Mouse (Mus musculus) adrenal gland, postnatal 10 days (tissue): Measurements from ENCODE around the gene Wdr38. TPM values are rescaled to one million over a fixed set of nuclear protein-coding genes. Genes with fewer than 3 reads are reported as not detected.
A peak's percentile ranks its signal among the peaks of the same experiment; 100 is the strongest.

Experiments used
- DNase-seq: peaks from one replicate; pipeline ENCODE4 v3.0.0; 2021; ENCODE audit warnings: mixed read lengths
- long read RNA-seq, 2 experiments: library from polyadenylated mRNA; stranded (forward); transcript quantifications; one replicate each; pipeline ENCODE4 v2.0.0; 2021
- total RNA-seq, 2 experiments: library from RNA; stranded (reverse); gene quantifications; 2 replicates each; pipeline ENCODE4 v1.2.3; 2021

The Wdr38 gene
- total RNA-seq, result under 1 TPM; 0.21 to 0.27 TPM
- long read RNA-seq, experiment 1, result 0 reads
- long read RNA-seq, experiment 2, partial matches to known transcripts, result 0 of 2 reads
- long read RNA-seq, experiment 2, other reads (novel, unspliced or antisense), result 2 of 2 reads

DNA sequence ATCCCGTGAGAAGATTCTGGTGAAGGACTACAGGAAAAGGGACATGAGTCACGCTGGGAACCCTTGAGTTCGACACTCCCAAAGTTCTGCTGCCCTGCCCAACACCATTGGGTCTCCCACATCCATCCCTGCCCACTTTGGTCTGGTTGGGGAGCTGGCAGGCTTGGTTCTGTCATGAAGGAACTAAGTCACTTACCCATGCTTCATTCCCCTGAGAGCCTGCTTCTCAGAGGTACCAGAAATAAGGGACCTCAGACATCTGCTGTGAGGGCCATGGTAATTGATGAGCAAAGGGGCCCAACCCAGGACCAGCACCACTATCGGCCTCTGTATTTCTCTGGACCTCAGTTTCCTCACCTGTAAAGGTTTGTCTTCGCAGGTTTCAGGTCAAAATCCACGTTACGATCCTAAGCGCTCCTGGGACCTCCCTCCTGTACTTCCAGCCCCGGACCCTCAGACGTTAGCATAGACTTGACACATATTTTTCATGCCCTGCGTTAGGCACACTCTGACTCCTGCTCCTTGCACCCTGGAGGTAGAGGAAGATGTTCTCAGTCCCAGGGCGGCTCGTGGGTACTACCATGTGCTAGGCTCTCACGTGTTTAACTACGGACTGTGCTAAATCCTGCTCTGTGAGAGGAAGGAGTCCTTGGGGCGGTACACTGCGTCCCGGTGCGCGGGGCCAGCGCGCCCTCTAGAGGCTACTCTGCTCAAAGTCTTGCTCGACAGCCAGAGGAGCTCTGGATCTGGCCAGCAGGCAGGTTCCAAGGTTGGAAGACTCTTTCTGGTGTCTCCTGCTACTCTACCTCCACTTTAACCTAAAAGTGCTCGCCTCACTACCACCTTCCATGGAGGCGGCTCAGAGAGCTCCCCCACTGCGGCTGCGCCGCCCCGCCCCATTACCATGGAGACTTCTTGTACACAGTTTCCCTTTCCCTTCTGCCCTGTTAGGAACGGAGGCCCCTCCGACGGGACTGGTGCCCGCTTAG lies at the start of gene Wdr38:
Gene Wdr38 (plus strand): TSS at position 91 of the 989 bp plus-strand sequence.
- DNase-seq, result peak; percentile 93

DNA sequence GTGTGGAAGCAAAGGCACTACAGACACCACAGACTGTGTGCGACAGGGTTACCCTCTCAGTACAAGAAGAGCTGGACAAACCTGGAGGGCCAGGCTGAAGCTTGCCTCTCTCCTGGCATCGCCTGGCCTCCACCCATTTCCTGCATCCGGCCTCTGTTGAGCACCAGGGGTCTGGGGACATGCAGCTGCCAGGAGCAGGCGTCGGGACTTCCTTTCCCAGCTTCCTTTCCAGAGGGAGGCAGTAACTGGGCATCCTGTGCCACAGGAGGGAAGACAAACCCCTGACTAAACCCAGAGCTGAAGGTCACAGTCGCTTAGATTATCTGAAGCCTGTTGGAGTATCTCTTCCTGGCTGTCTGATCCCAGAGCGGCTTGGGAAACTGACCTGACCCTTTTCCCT lies 49.7 kb upstream of the Wdr38 start:
- DNase-seq, result peak; percentile 46

DNA sequence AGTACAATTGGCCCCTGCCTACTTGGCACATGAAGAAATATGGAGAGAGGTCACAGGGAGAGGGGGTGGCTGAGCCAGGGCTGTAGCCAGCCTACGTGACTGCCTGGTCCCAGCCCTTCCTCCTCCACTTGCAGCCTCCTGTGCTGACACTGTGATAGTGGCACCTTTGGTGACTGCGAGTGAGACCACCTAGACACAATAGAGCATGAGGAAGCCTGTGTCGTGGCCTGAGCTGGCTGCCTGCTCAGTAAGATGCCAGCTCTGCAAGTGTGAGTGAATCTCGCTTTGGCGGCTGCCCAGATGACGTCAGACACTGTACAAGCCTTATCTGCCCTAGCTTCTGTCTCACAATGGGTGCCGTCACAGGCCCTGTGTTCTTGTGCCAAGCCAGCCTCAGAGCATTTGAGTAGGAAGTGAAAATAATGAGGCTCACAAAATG lies 47.0 kb upstream of the Wdr38 start:
- peak; percentile 94 for DNase-seq

DNA sequence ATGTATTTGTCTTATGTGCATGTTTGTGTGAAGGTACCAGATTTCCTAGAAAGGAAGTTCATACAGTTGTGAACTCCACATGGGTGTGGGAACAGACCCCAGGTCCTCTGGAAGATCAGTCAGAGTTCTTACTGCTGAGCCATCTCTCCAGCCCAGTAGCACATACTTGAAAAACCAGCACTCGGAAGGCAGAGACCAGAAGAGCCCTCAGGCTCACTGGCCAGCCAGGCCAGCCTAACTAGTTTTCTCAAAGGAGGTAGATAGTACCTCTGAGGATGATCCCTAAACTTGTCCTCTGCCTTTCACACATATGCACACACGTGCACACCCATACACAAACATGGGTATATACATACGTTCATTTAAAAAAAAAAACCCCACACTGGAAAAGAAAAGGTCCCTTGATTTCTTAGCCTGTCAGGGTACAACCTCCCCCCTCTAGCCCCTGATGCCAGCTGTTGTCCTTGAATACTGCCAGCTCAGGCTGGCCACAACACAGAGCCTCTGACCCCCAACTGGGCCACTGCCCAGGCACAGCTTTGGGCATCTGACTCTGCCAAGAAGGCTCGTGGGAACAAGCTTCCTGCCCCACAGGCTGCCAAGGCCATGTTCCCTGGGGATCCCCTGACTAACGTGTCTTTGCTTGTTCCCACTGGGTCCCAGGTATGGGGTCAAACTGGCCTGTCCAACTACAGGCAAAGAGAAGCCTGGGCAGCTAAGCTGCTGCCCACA lies 44.0 kb upstream of the Wdr38 start:
- peak; percentile 90 for DNase-seq

DNA sequence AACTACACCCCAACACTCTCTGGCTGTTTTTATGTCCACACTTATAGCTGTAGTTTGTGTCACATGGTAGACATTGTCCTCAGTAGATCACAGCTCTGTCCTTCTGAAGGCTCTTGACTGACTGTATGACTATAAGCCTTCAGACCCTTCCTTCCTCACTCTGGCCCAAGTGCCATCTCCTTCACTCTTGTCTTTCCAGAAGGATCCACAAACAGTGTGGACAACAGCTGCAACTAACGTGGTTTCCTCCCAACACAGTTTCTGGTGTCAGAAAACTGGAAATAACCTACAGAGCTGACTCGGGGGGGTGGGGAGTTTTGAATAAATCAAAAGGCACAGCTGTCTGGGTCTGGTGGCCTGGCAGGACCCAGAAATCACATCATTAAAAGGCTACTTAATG lies 41.2 kb upstream of the Wdr38 start:
- no peak for DNase-seq

DNA sequence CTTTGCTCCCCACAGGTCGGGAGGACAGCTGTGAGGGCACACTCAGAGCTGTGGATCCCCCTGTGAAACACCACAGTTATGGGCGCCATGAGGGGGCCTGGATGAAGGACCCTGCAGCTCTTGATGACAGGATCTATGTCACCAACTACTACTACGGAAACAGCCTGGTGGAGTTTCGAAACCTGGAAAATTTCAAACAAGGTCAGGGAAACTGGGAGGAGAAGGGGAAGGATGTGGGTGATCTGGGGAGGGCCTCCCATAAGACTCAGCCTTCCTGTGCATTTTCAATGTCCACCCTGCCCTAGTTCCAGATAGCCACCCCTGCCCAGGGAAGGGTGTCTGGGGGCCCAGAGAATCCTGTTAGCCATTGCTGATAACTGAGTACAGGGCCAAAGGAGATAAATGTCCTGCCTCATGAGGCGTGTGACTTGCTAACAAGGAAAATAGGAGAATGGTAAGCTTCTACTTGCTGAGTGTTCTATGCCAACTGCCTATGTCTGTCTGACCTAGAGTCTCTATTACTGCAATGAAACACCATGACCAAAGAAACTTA lies 39.5 kb upstream of the Wdr38 start:
- no peak for DNase-seq

DNA sequence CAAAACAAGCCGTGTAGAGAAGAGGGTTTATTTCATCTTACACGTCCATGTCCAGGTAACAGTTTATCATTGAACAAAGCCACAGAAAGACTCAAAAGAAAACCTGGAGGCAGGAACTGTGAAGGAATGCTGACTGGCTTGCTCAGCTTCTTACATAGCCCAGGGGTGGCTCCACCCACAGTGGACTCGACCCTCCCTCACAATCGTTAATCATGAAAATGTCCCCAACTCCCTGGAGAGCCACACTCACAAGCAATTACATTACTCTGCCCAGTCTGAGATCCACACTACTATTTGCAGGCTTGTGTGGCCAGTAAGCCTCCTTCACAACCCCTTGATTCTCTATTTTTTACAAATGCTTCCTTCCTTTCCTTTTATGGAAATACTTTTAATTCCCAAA lies 33.1 kb upstream of the Wdr38 start:
- DNase-seq, result no peak

DNA sequence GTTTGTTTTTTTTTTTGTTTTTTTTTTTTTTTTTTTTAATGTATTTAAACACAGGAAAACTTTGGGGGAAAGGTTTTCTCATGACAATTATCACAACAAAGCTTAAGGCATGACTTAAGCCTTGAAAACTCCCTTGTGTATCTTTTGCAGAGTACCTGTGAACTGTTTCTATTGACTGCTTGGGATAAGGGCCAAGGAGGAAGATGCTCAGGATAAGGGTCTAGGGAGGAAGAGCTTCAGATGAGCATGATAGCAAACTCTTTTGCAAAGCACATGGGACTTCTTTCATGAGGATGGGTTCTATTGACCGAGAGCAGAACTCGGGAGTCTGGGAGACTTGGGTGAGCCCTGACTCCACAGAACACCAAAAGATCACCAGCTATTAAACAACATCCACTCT lies 27.6 kb upstream of the Wdr38 start:
- DNase-seq, result no peak

DNA sequence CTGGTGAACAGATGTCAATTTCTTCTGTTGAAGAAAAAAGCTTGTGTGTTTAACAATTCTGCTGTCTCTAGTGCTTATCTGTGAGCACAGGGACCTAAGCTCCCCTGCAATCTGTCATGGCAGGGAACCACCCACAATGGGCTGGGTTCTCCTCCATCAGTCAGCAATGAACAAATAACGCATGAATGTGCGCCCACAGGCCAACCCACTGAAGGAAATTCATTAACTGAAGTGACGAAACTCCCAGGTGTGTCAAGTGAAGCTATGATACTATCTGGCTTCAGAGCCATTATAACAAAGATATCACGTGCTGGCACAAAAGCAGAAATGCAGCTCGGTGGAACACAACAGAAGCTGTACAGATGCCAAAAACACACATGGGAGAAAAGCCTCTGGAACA lies 27.2 kb upstream of the Wdr38 start:
- DNase-seq, result no peak

DNA sequence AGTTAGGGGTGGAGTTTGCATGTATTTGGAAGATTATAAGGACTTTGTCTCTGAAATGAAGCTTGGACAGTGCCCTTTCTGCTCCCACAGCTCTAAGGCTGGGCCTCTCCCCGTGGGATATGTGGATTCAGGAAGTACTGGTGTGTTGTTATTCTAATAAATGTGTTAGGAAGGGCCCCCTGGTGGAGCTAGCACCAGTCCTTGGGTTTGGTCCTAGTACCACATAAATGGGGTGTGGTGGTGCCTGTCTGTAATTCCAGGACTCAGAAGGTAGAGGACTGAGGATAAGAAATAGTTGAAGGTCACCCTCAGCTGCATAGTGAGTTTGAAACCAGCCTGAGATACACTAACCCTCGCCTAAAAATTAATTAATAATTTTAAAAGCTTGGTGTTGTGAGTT lies 24.1 kb upstream of the Wdr38 start:
- DNase-seq, result no peak

DNA sequence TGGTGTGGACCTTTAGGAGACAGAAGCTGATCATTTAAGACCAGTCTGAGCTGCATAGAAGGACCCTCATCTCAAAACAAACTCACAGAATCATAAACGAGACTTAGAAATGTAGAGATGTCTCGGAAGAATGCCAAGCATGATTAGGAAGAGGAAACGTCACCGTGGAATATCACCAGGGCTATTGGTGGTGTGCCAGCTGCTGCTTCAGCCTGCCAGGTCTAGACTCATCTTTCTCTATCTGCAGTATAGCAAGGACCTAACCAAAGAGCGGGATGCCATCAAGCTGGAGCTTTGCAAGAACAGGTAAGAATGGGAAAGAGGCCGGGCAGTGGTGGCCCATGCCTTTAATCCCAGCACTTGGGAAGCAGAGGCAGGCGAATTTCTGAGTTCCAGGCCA lies 23.6 kb upstream of the Wdr38 start:
- DNase-seq, result peak; percentile 68

DNA sequence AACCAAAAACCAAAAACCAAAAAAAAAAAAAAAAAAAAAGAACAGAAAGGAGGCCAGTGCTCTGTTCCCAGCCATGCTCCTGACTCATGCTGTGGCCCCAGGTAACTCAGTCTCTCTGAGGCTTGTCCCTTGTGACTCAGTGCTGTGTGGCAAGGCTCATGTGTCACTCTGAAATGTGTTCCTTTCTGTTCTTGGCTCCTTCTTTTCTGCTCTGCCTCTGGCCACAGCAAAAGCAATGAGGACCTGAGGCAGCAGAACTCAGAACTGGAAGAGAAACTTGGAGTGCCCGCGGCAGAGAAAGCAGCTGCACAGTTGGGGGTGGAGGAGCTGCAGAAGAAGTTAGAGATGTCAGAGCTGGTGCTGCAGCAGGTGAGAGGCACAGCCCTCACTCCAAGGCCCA lies 23.1 kb upstream of the Wdr38 start:
- no peak for DNase-seq

DNA sequence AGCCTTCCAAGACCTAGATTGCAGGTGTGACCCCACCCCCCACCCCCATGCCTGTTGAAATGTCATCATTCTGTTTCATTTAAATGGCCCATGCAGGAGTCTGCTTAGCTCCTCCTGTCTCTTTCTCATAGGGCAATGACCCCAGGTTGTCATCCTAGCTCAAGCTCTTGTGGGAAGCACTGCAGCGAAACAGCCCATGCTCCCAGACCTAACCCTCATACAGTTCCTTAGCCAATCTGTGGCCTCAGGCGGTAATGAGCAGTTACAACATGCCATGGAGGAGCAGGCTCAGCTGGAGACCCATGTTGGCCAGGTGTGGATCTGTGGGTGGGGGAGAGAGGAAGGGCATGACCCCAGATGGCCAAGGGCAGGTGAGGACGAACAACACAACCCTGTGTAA lies 22.1 kb upstream of the Wdr38 start:
- DNase-seq, result no peak

DNA sequence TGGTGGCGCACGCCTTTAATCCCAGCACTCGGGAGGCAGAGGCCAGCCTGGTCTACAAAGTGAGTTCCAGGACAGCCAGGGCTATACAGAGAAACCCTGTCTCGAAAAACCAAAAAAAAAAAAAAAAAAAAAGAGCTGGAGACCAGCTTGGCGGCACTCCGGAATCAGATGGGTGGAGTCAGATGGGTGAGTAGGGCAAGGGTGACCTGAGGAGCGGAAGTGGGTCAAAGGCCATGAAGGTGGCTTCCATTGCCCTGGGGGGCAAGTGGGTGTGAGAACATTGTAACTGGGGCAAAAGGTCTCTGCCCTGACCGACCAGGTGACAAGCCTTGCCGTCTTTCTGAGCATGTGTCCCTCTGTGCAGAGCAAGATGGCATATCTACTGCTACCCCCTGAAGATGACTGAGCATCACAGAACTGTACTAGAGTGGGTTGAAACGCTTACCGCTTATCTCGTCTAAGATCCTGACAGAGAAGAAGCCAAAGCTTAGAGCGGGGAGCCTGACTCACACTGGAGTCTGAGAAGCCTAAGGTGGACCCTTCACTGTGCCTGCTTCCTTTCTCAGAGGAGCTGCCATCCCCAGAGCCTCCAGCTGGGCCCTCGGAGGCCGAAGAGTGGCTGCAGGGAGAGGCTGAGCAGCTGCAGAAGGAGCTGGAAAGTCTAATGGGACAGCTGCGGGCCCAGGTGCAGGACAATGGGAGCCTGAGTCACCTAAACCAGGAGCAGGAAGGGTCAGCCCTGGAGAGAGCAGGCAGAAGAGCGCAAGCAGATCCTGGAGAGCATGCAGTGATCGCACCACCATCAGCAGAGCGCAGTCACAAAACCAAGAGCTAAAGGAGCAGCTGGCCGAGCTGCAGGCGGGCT lies 21.1 kb upstream of the Wdr38 start:
- no peak for DNase-seq

DNA sequence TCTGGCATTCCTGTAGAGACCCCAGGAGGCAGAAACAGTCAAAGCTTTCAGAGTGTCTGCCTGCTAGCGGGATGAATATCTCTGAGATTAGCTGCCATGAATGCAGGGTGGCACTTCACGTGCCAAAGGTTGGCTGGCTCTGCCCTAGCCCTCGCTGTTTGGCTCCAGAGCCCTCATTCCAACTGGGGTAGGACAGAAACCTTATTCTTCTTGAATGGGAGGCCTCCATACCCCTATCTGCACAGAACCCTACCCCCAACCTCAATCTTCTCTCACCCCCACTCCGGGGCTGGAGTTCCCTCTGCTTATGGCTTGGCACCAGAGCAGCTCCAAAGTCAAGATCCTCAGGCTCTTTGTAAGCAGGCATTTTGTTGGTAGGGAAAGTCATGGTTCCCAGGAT lies 19.4 kb upstream of the Wdr38 start:
- peak; percentile 13 for DNase-seq

DNA sequence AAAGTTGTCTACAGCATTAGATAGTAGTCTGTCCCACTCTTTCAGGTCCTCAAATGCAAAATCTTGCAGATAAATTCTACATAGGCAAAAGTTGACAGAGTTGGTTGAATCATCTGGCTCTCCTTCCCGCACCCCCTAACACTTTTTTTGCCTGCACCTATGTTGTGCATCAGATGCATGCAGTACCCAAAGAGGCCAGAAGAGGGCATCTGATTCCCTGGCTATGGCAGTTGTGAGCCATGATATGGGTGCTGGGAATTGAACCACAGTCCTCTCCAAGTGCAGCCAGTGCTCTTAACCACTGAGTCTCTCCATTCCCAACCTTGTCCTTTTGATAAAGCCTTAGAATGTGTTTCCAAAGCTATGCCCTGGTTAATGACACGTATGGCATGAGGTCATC lies 13.8 kb upstream of the Wdr38 start:
- DNase-seq, result no peak

DNA sequence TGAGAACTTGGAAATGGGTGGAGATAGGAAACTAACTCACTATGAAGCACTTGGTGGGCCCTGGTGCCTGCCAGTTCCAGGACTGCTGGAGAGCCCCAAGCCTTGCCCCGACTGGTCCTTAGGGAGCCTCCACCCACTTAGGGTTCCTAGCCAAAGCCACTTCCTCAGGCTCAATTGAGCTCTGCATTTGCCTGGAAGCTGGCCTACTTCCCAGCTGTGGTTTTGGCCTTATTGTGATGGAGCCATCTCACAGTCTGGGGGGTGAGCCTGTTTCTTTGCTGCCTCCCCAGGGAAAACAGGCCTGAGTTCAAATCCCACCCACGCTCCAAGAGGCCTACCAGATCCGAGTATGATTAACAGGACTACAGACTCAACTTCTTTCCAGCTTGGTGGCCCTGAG lies 10.7 kb upstream of the Wdr38 start:
- peak; percentile 72 for DNase-seq

DNA sequence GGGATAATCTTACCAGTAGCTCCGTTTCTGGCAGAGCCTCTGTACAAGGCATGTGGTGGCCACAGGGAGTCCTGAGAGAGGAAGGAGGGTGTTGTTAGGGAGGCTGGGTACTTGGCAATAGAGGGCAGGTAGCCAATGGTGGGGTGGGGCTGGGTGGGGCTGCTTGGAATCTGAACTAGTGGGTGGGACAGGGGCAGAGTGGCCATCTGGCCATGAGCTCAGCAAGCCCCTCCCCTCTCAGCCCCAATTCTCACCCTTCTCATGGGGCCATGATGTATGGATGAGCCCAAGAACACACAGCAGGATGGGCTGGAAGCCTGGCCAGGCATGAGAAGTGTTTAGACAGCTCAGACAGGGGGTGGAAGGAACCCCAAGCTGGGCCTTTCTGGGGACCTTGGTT lies 9.9 kb upstream of the Wdr38 start:
- DNase-seq, result no peak

DNA sequence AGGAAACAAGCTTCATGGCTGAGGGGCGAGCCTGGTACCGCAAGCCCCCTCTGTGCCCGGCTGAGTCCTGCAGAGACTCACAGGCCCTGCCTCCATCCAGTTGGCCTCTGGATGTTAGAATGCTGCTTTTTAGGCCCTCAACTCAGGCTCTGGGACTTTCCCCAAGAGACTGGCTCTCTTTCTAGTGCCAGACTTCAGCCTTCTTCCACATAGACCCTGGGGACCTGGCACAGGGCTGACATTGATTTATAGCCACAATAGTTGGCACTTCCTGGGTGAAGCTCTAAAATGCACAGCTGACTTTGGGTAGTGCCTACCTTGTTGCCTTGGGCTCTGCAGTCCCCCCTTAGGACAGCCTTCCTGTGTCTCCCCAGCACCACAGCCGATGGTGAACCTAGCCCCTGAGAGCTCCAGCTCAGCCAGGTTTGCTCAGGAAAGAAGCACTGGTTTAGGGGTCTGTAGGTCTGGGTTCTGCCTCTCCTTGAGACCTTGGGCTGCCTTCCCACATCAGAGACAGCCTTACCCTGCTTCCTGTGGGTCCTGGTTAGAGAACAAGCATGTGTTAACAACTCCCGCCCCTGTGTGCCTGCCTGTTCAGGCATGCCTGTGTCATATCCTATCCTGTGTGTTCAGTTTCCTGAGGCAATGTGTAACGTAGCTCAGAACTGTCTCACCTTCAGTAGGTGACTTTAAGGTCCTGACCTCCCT lies 9.3 kb upstream of the Wdr38 start:
- peak; percentile 67 for DNase-seq

DNA sequence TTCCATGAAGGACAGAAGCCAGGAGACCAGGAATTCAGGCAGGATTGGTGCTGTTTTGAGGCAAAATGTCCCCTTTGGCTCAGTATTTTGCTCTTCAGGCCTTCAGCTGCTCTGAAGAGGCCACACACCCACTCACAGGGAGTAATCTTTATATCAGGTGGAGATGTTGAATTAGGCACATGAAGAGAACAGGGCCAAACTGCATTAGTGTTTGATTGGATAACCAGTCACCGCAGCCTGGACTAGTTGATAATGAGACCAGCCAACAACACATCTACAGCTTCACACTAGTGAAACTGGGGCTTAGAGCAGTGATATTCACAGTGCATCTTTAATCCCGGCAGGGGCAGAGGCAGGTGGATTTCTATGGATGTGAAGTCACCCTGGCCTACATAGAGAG lies 8.3 kb upstream of the Wdr38 start:
- DNase-seq, result no peak

DNA sequence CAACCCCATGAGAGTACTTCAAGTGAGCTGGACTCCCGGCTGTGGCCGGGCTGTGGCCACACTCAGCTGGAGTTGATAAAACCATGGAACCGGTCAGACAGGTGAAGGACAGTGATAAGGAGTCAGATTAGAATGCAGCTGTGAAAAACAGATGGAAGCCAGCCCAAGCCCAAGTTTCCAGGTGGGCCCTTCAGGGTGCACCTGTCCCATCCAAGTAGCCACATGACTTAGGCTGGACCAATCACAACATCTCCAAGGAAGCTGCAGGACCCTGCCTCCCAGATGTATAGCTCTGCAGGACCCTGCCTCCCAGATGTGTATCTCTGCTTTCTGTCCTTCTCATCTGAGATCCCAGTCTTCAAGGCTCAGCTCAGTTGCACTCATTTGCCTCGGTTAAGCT lies 5.3 kb upstream of the Wdr38 start:
- DNase-seq, result no peak
